Mouse (Mus musculus): ENCODE results near the gene Slc26a10. TPM values are rescaled to one million over a fixed set of nuclear protein-coding genes. Genes with fewer than 3 reads are reported as not detected.
"Not testable (repeated sequence)": the region's sequence is repeated elsewhere in the genome, so short reads cannot be mapped to it uniquely, and the experiment has no call there.

Gene Slc26a10
- polyA plus RNA-seq, 1 experiment from 2014 or later = 20.2 TPM

DNA sequence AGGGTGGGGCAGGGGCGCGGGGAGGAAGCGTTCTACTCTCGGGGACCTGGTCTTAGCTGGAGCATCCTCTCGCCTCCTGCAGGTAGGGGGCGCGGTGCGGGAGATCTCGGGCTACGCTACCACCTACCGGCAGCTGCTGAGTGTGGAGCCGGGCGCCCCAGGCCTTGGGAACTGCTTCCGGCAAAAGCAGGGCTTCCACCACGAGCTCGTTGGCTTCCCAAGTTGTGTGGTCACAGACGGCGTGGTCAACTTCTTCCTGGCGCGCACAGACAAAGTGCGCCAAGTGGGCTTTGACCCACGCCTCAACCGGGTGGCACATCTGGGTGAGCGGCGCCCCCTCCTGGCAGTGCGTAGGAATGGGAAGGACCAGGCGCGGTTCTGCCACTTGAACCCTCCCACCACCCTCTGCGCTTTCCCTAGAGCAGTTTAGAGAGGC, 9.6 kb downstream of the Slc26a10 start:
- Histone ChIP-seq H3K4me2 (peak overlapping the region; percentile 76), H3K4me1 (replicated peaks) (peaks cover 34% of the 10 kb centered on the region), H3K9ac (peak overlapping the region; percentile 14; the same call in 1 of the 2 replicates), H3K27me3 (replicated peaks) (peaks cover 81% of the 10 kb centered on the region), H3K9me3 (replicated peaks) (no peaks in the 10 kb centered on the region), H3K4me3 (peak overlapping the region; percentile 37), H3K36me3 (no peaks in the 10 kb centered on the region), H3K27ac (ENCODE audit: poor library complexity, severe bottlenecking) (no peak overlapping the region)
- WGBS = under 1% methylated on average over 29 of the region's 29 CpGs
- ATAC-seq (ENCODE audit: insufficient number of reproducible peaks, low FRiP score) = peak; percentile 56

DNA sequence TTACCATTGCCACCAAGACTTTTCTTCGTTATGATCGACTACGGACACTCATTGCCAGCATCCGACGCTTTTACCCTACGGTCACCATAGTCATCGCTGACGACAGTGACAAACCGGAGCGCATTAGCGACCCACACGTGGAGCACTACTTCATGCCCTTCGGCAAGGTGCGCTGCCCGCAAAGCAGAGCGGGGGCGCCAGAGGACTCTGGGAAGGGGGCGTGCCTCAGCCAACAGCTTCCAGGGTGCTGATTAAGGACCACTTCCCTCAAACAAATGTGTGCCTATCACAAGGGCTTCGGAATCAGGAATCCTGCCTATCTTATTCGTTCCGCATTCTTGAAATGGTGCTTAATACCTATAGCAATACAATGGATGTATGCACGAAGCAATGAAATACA, 10.4 kb downstream of the Slc26a10 start:
- Histone ChIP-seq H3K27me3 (replicated peaks) (peaks cover 86% of the 10 kb centered on the region), H3K9me3 (replicated peaks) (no peaks in the 10 kb centered on the region), H3K4me2 (peak overlapping the region; percentile 76), H3K4me3 (peak overlapping the region; percentile 37), H3K27ac (ENCODE audit: poor library complexity, severe bottlenecking) (no peak overlapping the region), H3K36me3 (no peaks in the 10 kb centered on the region), H3K4me1 (replicated peaks) (peaks cover 43% of the 10 kb centered on the region), H3K9ac (no peak overlapping the region)
- 2% methylated on average over 22 of the region's 22 CpGs for WGBS
- no peak for ATAC-seq (ENCODE audit: insufficient number of reproducible peaks, low FRiP score)

DNA sequence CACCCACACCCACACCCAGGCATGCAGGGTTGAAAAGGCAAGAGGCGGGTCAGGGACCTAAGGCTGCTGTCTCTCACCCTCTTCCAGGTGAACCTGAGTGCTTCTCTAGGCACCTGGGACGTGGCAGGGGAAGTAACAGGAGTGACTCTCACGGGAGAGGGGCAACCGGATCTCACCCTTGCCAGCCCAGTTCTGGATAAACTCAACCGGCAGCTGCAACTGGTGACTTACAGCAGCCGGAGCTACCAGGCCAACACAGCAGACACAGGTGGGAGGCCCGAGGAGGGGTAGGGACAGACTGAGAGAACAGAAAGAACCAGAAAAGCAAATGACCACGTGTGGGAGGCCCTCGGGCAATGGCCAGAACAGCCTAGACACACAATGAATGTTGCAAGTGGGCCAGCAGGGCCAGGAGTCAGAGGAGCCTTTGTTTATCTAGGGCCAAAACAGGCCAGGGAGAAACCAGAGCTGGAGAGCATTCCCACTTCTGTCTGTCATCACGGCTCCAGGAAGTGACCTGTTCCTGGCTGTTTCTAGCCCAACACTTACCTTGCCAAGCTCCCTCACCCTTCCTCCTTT, 12.7 kb downstream of the Slc26a10 start:
- Histone ChIP-seq H3K36me3 (no peaks in the 10 kb centered on the region), H3K4me1 (replicated peaks) (peaks cover 47% of the 10 kb centered on the region), H3K9ac (no peak overlapping the region), H3K27me3 (replicated peaks) (peaks cover 94% of the 10 kb centered on the region), H3K4me2 (no peak overlapping the region), H3K27ac (ENCODE audit: poor library complexity, severe bottlenecking) (no peak overlapping the region), H3K4me3 (no peak overlapping the region), H3K9me3 (replicated peaks) (no peaks in the 10 kb centered on the region)
- no peak for ATAC-seq (ENCODE audit: insufficient number of reproducible peaks, low FRiP score)
- WGBS = 17% methylated on average over 10 of the region's 10 CpGs

DNA sequence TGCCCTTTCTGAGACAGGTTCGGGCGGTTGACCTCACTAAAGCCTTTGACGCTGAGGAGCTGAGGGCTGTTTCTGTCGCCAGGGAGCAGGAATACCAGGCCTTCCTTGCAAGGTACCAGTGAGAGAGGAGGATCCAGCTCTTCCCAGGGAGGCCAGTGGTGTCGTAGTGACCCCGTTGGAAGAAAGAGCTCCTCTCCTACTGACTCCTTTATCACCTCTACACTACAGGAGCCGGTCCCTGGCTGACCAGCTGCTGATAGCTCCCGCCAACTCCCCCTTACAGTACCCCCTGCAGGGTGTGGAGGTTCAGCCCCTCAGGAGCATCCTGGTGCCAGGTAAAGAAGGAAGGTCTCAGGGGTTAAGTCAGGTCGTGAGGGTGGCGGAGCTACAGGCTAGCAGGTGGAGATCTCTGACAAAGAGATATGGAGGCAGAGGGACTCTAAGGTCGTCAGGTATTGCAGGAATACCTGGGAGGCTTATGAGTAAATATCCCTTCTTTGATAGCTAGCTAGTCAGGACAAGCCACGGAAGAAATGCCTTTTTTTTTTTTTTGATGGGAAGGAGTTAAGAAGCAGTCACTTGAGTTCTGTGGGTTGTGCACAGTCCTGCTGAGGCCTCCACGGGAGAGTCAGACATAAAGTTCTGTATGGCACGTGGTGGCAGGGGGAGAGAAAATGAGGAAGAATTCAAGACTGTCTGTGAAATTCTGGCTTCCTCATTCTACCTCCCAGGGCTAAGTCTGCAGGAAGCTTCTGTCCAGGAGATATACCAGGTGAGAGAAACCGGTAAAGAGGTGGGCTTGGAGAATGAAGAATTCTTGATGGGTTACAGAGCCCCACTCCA, 13.5 kb downstream of the Slc26a10 start:
- H3K4me1 ChIP-seq (replicated peaks) = peaks cover 47% of the 10 kb centered on the region
- H3K9ac ChIP-seq = no peak overlapping the region
- no peak for ATAC-seq (ENCODE audit: insufficient number of reproducible peaks, low FRiP score)
- WGBS = 18% methylated on average over 15 of the region's 15 CpGs
- no peaks in the 10 kb centered on the region for H3K9me3 ChIP-seq (replicated peaks)
- H3K27ac ChIP-seq (ENCODE audit: poor library complexity, severe bottlenecking) = no peak overlapping the region
- H3K4me2 ChIP-seq = peak overlapping the region; percentile 99
- H3K36me3 ChIP-seq = no peaks in the 10 kb centered on the region
- H3K27me3 ChIP-seq (replicated peaks) = peaks cover 89% of the 10 kb centered on the region
- peak overlapping the region; percentile 60 for H3K4me3 ChIP-seq

DNA sequence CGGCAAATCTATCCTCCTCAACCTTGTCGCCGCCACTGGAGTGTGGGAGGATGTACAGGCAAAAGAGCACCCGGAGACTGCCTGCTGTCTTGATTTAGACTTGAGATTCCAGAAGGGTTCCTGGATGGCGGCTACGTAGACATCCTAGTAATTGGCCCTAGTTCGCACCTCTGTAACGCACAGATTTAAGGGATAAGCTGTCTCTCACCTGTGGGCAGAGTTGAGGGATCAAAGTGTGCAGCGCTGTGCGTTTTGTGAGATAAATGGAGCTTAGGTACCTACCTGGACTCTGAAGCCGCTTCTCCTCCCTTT, 14.1 kb downstream of the Slc26a10 start:
- no peak overlapping the region for H3K27ac ChIP-seq (ENCODE audit: poor library complexity, severe bottlenecking)
- no peaks in the 10 kb centered on the region for H3K36me3 ChIP-seq
- H3K9ac ChIP-seq = peak overlapping the region; percentile 78
- peaks cover 47% of the 10 kb centered on the region for H3K4me1 ChIP-seq (replicated peaks)
- H3K4me2 ChIP-seq = peak overlapping the region; percentile 99
- H3K27me3 ChIP-seq (replicated peaks) = peaks cover 83% of the 10 kb centered on the region
- ATAC-seq (ENCODE audit: insufficient number of reproducible peaks, low FRiP score) = 0 out of 2 replicates have a peak, but pooled peaks have one; percentile 4
- H3K9me3 ChIP-seq (replicated peaks) = no peaks in the 10 kb centered on the region
- peak overlapping the region; percentile 60 for H3K4me3 ChIP-seq
- WGBS = 2% methylated on average over 11 of the region's 11 CpGs

DNA sequence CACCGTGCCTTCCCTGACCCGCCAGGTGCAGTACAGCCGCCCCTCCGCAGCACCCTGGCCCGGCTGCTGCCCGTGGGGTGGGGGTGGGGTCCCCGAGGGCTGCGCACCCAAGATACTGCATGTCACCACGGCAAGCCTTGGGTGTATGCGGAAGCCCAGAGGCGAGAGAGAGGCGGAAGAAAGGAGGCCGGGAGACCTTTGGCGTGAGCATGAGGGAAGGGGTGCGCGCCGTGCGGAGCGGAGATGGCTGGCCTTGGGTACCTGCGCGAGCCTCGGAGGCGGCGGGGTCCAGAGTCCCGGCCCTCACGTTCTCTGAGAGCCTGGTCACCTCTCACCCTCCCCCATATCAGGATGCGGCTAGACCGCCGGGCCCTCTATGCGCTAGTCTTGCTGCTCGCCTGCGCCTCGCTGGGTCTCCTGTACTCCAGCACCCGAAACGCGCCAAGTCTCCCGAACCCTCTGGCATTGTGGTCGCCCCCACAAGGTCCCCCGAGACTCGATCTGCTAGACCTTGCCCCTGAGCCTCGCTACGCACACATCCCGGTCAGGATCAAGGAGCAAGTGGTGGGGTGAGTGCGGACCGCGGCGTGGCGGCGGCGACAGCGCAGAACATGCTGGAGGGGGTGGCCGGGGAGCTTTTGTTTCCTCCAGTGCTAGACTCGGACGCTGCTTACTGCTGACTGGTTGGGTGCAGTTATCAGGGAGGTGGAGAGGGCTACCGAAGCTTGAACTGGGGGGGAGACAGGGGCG, 14.6 kb downstream of the Slc26a10 start:
- peak overlapping the region; percentile 60 for H3K4me3 ChIP-seq
- no peaks in the 10 kb centered on the region for H3K36me3 ChIP-seq
- H3K9me3 ChIP-seq (replicated peaks) = no peaks in the 10 kb centered on the region
- no peak overlapping the region for H3K27ac ChIP-seq (ENCODE audit: poor library complexity, severe bottlenecking)
- H3K27me3 ChIP-seq (replicated peaks) = peaks cover 77% of the 10 kb centered on the region
- peak overlapping the region; percentile 99 for H3K4me2 ChIP-seq
- under 1% methylated on average over 54 of the region's 56 CpGs for WGBS
- H3K9ac ChIP-seq = peak overlapping the region; percentile 78
- H3K4me1 ChIP-seq (replicated peaks) = peaks cover 43% of the 10 kb centered on the region
- peak; percentile 40 for ATAC-seq (ENCODE audit: insufficient number of reproducible peaks, low FRiP score)

DNA sequence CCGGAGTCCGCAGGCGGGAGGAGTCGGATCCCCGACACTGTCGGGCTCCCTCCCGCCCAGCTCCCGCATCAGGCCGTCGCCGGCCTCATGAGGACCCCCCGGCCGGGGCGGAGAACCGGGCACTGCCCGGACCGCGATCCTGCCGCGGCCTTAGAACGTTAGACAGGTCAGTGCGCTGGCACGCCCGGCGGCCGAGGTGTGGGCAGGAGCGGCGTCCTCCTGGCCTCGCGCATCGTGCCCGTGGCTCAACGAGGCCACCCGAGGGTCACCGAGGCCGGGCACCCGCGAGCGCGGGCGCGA, 15.1 kb downstream of the Slc26a10 start:
- Histone ChIP-seq H3K27me3 (replicated peaks) (peaks cover 72% of the 10 kb centered on the region), H3K9ac (peak overlapping the region; percentile 78), H3K4me2 (peak overlapping the region; percentile 99), H3K9me3 (replicated peaks) (no peaks in the 10 kb centered on the region), H3K4me1 (replicated peaks) (peaks cover 38% of the 10 kb centered on the region), H3K36me3 (no peaks in the 10 kb centered on the region), H3K4me3 (peak overlapping the region; percentile 60), H3K27ac (ENCODE audit: poor library complexity, severe bottlenecking) (no peak overlapping the region)
- under 1% methylated on average over 41 of the region's 42 CpGs for WGBS
- peak; percentile 49 for ATAC-seq (ENCODE audit: insufficient number of reproducible peaks, low FRiP score)

DNA sequence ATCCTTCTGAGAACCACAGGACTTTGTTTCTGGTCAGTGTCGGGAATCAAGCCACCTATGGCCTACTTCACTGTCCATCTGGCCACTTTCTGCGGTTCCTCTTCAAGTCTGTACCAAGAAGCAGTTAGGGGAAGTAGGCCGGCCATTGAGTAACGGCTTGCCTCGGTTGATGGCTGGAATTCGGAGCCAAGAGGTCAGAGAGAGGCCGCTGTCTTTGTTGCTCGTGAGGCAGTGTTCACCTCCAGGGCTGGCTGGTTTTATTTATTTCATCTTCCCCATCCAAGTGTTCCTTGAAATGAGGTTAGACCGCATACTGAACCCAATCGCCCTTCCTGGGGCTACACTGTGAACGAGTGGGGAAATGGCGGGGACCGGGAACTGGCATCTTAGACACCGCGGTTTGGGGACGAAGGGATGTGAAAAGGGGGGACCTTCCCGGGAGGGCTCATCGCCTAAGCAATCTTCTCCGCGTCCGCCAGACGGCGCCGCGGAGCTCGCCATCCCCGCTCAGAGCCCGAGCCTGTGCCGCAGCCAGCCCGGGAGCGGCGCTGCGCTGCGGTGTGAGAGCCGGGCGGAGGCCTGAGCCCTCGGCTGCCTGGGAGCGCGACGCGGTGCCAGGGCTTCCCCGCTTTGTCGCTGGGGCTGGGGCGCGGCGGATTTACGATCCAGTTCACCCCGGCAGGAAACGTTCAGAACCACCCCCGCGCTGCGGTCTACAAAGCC, 15.7 kb downstream of the Slc26a10 start, which contains the start of gene B4galnt1:
B4galnt1 (plus strand) TSS at position 595 of the 723 bp plus-strand sequence.
- Histone ChIP-seq H3K27me3 (replicated peaks) (peaks cover 67% of the 10 kb centered on the region), H3K4me3 (peak within 1 kb of the TSS; percentile 60), H3K27ac (ENCODE audit: poor library complexity, severe bottlenecking) (no peak within 1 kb of the TSS), H3K4me2 (peak within 1 kb of the TSS; percentile 99), H3K9ac (peak within 1 kb of the TSS; percentile 78), H3K9me3 (replicated peaks) (no peaks in the 10 kb centered on the region), H3K36me3 (no peaks in the 10 kb centered on the region), H3K4me1 (replicated peaks) (peaks cover 33% of the 10 kb centered on the region)
- ATAC-seq (ENCODE audit: insufficient number of reproducible peaks, low FRiP score) = peak; percentile 84
- WGBS = 3% methylated on average over 52 of the region's 52 CpGs

DNA sequence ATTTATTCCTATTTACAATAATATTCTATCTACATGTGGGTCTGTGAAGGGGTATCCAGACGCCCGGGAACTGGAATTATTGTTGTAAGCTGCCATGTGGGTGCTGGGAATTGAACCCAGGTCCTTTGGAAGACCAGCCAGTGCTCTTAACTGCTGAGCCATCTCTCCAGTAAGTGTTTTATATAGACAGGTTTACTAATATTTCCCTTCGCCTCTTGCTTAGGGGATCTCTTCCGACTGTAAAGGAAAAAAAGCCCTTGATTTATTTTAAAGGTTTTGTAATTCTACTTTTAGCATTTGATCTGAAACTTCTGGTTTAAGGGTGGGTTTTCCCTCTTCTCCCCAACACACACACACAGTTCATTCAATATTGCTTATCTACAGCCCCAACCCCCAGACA, 16.3 kb downstream of the Slc26a10 start:
- no peak overlapping the region for H3K4me2 ChIP-seq
- no peak overlapping the region for H3K4me3 ChIP-seq
- H3K9me3 ChIP-seq (replicated peaks) = no peaks in the 10 kb centered on the region
- H3K9ac ChIP-seq = no peak overlapping the region
- H3K27me3 ChIP-seq (replicated peaks) = peaks cover 61% of the 10 kb centered on the region
- ATAC-seq (ENCODE audit: insufficient number of reproducible peaks, low FRiP score) = no peak
- H3K36me3 ChIP-seq = no peaks in the 10 kb centered on the region
- H3K4me1 ChIP-seq (replicated peaks) = peaks cover 31% of the 10 kb centered on the region
- WGBS = 80% methylated on average over 4 of the region's 4 CpGs
- H3K27ac ChIP-seq (ENCODE audit: poor library complexity, severe bottlenecking) = no peak overlapping the region

DNA sequence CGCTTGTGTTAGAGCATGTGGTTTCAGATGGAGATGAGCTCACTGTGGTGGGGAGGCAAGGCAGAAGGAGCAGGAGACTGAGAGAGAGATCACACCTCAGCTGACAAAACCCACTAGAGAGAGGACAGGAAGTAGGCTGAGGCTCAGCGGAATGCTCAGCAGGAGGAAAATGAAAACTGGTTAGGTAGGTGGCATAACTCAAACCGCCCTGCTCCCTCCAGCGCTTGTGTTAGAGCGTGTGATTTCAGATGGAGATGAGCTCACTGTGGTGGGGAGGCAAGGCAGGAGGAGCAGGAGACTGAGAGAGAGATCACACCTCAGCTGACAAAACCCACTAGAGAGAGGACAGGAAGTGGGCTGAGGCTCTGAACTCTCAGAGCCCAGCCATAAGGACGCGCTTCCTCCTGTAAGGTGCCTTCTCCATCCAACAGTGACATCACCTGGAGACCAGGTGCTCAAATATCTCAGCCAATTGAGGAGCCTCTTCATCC, 17.6 kb downstream of the Slc26a10 start:
- H3K4me2 ChIP-seq; H3K9ac ChIP-seq; H3K27ac ChIP-seq (ENCODE audit: poor library complexity, severe bottlenecking); H3K9me3 ChIP-seq (replicated peaks); H3K4me3 ChIP-seq; ATAC-seq (ENCODE audit: insufficient number of reproducible peaks, low FRiP score); H3K36me3 ChIP-seq: not testable (repeated sequence)
- peaks cover 48% of the 10 kb centered on the region for H3K27me3 ChIP-seq (replicated peaks)
- peaks cover 29% of the 10 kb centered on the region for H3K4me1 ChIP-seq (replicated peaks)
- WGBS = 45% methylated on average over 7 of the region's 7 CpGs

Measured in heart, embryonic 12.5 days (tissue).